Mouse (Mus musculus) forebrain, postnatal 0 days (tissue): ENCODE measurements around the gene Tph1. TPM values are rescaled to one million over a fixed set of nuclear protein-coding genes. Genes with fewer than 3 reads are reported as not detected.

ENCODE experiments used
- ATAC-seq: fragments of 200-750 bp; cut with Nextera tagmentation; 2 replicates; pipeline ENCODE4 v1.8.0; 2017; ENCODE audit warnings: mild to moderate bottlenecking, moderate library complexity
- DNase-seq: peaks from one replicate; pipeline ENCODE4 v3.0.0-alpha.2; 2015
- H3K27ac ChIP-seq: fragments of 300-500 bp; sonication (generic); 2 replicates; pipeline ENCODE4 v1.5.1; 2014; ENCODE audit warnings: low read depth, mild to moderate bottlenecking, antibody characterized with exemption, low read length, moderate library complexity, mixed read lengths
- H3K27me3 ChIP-seq: fragments of 300-500 bp; sonication (generic); 2 replicates; pipeline ENCODE4 v1.6.1; 2014; ENCODE audit warnings: mild to moderate bottlenecking, low read length, mixed read lengths; ENCODE audit not compliant: insufficient read depth
- H3K36me3 ChIP-seq: fragments of 300-500 bp; sonication (generic); 2 replicates; pipeline ENCODE4 v1.6.1; 2014; ENCODE audit warnings: mild to moderate bottlenecking, moderate library complexity; ENCODE audit not compliant: insufficient read depth
- H3K4me1 ChIP-seq: fragments of 300-500 bp; sonication (generic); 2 replicates; pipeline ENCODE4 v1.6.1; 2014; ENCODE audit warnings: antibody characterized with exemption; ENCODE audit not compliant: insufficient read depth
- H3K4me2 ChIP-seq: fragments of 300-500 bp; sonication (generic); 2 replicates; pipeline ENCODE4 v1.6.1; 2014; ENCODE audit warnings: low read depth, mild to moderate bottlenecking, moderate library complexity
- H3K4me3 ChIP-seq: fragments of 300-500 bp; sonication (generic); 2 replicates; pipeline ENCODE4 v1.5.1; 2014; ENCODE audit warnings: low read depth, low read length, mixed read lengths
- H3K9ac ChIP-seq: fragments of 300-500 bp; sonication (generic); 2 replicates; pipeline ENCODE4 v1.6.1; 2014; ENCODE audit warnings: mild to moderate bottlenecking
- H3K9me3 ChIP-seq: fragments of 300-500 bp; sonication (generic); 2 replicates; pipeline ENCODE4 v1.6.1; 2016; ENCODE audit warnings: low read length
- CTCF ChIP-seq: sonication (generic); IDR thresholded peaks from 2 replicates; pipeline ENCODE4 v1.5.1; 2016; ENCODE audit warnings: antibody characterized with exemption, control low read depth, low read depth
- WGBS: fragments of 180-500 bp; shearing (Covaris S2); extraction: QIAGEN DNeasy Blood & Tissue Kit; methylation state at CpG from one replicate; pipeline ENCODE4 v1.1.7; 2014; 5-methylcytosine and 5-hydroxymethylcytosine counted together
- polyA plus RNA-seq: library from polyadenylated mRNA; unstranded; fragments of >200 nt; fragmentation: Nextera tagmentation; extraction: Ambion mirVana; gene quantifications from 2 replicates; pipeline ENCODE4 v1.2.1, GENCODE M21; 2015
- total RNA-seq: library from RNA; depleted of rRNA; stranded (reverse); fragments of >200 nt; gene quantifications from 2 replicates; pipeline ENCODE4 v1.2.3, GENCODE M21; 2014

Tph1 gene
- total and polyA plus RNA-seq, 2 experiments from 2014 or later, result 0.99 to 1.3 TPM

DNA sequence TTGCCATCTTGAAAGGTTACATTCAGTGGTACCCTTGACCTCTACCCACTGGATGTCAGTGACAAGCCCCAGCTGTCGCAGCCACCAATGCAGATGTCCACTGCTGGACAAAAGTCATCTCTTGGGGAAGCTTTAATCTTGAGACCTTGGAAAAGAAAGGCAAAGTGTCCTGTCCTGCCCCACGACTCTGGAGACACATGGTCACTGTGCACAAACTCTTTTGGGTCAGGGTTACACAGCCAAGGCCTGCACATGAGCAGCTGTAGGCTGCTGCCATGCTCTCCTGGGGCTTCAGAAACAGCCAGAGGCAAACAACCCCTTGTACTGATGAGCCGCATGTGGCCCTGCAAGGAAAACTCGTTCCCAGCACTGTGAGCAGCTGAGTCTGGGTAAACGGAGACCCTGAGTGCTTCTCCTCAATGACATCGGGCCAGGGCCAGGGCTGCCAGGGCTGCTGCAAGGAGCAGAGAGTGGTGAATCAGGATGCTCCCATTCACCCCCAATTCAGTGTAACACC lies 59.9 kb downstream of the Tph1 start:
- Histone ChIP-seq H3K4me3 (no peak overlapping the region), H3K27ac (no peak overlapping the region), H3K9ac (no peak overlapping the region), H3K4me1 (no peaks in the 10 kb centered on the region), H3K9me3 (no peaks in the 10 kb centered on the region), H3K36me3 (peaks cover 35% of the 10 kb centered on the region), H3K27me3 (no peaks in the 10 kb centered on the region), H3K4me2 (no peak overlapping the region)
- 79% methylated on average over 6 of the region's 6 CpGs for WGBS
- ATAC-seq (no peak), DNase-seq (no peak)
- no peak for TF ChIP-seq CTCF

- Histone ChIP-seq H3K36me3 (peaks cover 35% of the 10 kb centered on the region), H3K27me3 (no peaks in the 10 kb centered on the region), H3K27ac (no peak overlapping the region), H3K9me3 (no peaks in the 10 kb centered on the region), H3K4me3 (no peak overlapping the region), H3K4me1 (no peaks in the 10 kb centered on the region), H3K4me2 (no peak overlapping the region), H3K9ac (peak overlapping the region; percentile 22; the same call in 1 of the 2 replicates)
- WGBS, result 62% methylated on average over 9 of the region's 9 CpGs
- TF ChIP-seq CTCF, result no peak
- DNase-seq (no peak), ATAC-seq (no peak)
Observed at GRCm38 (mm10) chr7:46611970-46612369, 60.4 kb downstream of the Tph1 start.

DNA sequence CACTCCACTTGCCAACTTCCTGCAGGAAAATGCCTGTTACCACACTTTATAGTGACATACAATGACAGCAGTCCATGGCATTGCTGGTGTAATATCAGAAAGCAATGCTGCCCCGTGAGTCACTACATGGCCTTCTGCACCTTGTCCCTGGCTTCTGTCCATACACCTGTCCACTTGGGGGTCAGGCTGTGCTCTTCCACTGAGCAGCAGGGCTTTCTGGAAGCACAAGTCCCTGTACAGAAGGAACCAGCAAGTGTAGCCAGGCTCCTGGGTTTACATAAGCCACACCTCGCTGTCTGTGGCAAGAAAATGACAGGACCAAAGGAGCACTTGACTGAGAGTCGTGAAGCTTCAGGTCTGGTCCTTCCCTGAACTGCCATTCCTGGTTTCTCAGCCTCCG lies 63.0 kb downstream of the Tph1 start:
- Histone ChIP-seq H3K9ac (no peak overlapping the region), H3K4me2 (no peak overlapping the region), H3K4me3 (no peak overlapping the region), H3K27ac (no peak overlapping the region), H3K27me3 (no peaks in the 10 kb centered on the region), H3K9me3 (no peaks in the 10 kb centered on the region), H3K4me1 (no peaks in the 10 kb centered on the region), H3K36me3 (peaks cover 34% of the 10 kb centered on the region)
- DNase-seq (no peak), ATAC-seq (no peak)
- 92% methylated on average over 4 of the region's 4 CpGs for WGBS
- no peak for TF ChIP-seq CTCF

DNA sequence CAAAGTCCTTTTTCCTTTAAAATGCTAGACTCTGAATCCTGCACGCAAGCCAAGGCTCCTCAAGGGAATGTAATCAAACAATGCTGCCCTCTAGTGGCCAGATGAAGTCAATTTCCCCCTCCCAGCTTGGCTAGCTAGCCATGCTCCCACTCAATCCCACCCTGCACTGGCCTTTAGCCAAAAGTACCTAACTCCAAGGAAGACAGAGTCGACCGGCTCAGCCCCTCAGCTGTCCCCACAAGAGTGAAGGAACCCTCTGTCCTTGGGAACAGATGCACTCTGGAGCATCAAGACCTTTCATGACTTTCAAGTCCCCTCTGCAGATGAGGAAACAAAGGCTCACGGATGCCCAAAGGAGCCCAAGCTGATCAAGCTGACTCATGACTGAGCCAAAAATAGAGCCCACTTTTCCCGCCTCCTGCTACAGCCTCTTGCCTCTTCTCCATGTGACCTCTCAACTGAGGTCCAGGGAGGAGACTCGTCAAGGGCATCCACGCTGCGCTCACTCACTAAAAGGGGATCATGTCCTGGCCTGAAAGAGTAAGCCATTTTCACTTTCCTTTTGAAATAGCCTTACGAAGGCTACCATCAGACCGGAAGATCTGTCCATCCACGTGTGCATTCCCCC lies 64.8 kb downstream of the Tph1 start:
- 55% methylated on average over 11 of the region's 11 CpGs for WGBS
- peak; percentile 92 for TF ChIP-seq CTCF
- DNase-seq (peak; percentile 91), ATAC-seq (peak; percentile 76)
- Histone ChIP-seq H3K27ac (no peak overlapping the region), H3K27me3 (no peaks in the 10 kb centered on the region), H3K4me3 (no peak overlapping the region), H3K4me1 (no peaks in the 10 kb centered on the region), H3K9ac (no peak overlapping the region), H3K36me3 (peaks cover 28% of the 10 kb centered on the region), H3K4me2 (no peak overlapping the region), H3K9me3 (no peaks in the 10 kb centered on the region)

GRCm38 (mm10) chr7:46607031-46607426 lies 65.3 kb downstream of the Tph1 start:
- no peaks in the 10 kb centered on the region for H3K27me3 ChIP-seq
- H3K36me3 ChIP-seq, result peaks cover 23% of the 10 kb centered on the region
- no peak overlapping the region for H3K4me2 ChIP-seq
- no peak for TF ChIP-seq CTCF
- no peak for DNase-seq
- H3K4me1 ChIP-seq, result peaks cover 3% of the 10 kb centered on the region; the same call in 1 of the 2 replicates
- H3K9me3 ChIP-seq, result no peaks in the 10 kb centered on the region
- H3K27ac ChIP-seq, result no peak overlapping the region
- WGBS, result 59% methylated on average over 8 of the region's 8 CpGs
- peak; percentile 21; the same call in 1 of the 2 replicates for ATAC-seq
- H3K9ac ChIP-seq, result no peak overlapping the region
- no peak overlapping the region for H3K4me3 ChIP-seq

DNA sequence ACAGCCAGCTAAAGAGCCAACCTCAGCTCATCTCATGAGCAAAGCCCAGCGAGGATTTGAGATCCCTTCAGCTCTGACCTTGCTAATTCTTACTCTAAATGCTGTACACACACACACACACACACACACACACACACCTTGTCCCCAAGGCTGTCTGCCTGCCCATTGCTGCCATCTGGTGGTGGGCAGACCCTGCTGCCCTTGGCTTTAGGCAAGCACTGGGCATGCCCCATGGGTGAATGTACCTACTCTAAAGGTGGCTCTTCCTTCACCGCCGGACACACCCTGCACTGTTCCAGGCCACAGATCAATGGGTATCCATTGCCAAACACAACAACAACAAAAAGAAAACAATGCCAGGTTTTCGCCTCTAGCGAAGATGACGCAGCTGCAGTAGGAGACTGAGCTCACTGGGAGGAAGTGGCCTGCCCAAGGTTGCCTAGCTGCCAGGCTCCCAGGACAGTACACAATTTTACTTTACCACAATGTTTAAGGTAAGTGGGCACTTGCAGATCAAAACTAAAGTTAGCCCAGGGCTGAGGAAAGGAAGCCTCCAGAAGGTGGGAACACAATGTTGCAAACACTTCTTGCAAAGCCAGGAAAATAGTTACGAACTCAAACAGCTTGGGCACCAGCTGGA lies 65.8 kb downstream of the Tph1 start:
- no peak overlapping the region for H3K4me2 ChIP-seq
- H3K4me1 ChIP-seq, result peaks cover 3% of the 10 kb centered on the region; the same call in 1 of the 2 replicates
- H3K36me3 ChIP-seq, result peaks cover 18% of the 10 kb centered on the region
- DNase-seq (peak; percentile 83), ATAC-seq (peak; percentile 42)
- 75% methylated on average over 7 of the region's 7 CpGs for WGBS
- no peaks in the 10 kb centered on the region for H3K9me3 ChIP-seq
- H3K4me3 ChIP-seq, result no peak overlapping the region
- no peak overlapping the region for H3K9ac ChIP-seq
- H3K27ac ChIP-seq, result no peak overlapping the region
- TF ChIP-seq CTCF, result peak; percentile 98
- no peaks in the 10 kb centered on the region for H3K27me3 ChIP-seq

DNA sequence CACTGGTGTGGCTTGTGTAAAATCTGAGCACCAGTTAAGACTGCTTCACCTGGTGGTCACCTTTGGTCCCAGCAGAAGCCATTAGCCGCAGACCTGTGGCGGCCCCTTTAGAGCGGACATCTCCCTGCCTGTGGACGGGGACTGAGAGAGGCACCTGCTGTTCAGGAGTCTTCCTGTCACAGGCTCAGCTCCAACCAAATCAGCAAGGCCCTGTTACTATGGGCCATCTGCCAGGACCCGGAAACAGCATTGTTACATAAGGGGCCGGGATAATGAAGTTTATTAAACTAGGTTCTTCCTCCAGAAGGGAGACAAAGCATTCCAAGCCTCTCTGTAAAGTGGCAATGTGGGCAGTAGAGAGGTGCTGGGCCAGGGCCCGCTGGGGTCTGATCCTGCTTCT lies 69.3 kb downstream of the Tph1 start:
- H3K36me3 ChIP-seq, result peaks cover 2% of the 10 kb centered on the region; the same call in 1 of the 2 replicates
- WGBS, result 50% methylated on average over 7 of the region's 7 CpGs
- H3K9me3 ChIP-seq, result no peaks in the 10 kb centered on the region
- H3K9ac ChIP-seq, result no peak overlapping the region
- H3K4me2 ChIP-seq, result no peak overlapping the region
- DNase-seq, result no peak
- H3K27ac ChIP-seq, result no peak overlapping the region
- TF ChIP-seq CTCF, result no peak
- peaks cover 6% of the 10 kb centered on the region; the same call in 1 of the 2 replicates for H3K4me1 ChIP-seq
- ATAC-seq, result no peak
- H3K27me3 ChIP-seq, result no peaks in the 10 kb centered on the region
- no peak overlapping the region for H3K4me3 ChIP-seq
